Mouse (Mus musculus) stomach, postnatal 0 days (tissue): ENCODE results near the gene Ubash3a. TPM values are rescaled to one million over a fixed set of nuclear protein-coding genes. Genes with fewer than 3 reads are reported as not detected.
A peak's percentile ranks its signal among the peaks of the same experiment; 100 is the strongest.

Experiments
- ATAC-seq: fragments of 200-750 bp; cut with Nextera tagmentation; 2 replicates; pipeline ENCODE4 v1.8.0; 2017; ENCODE audit not compliant: low FRiP score, low TSS enrichment
- DNase-seq: peaks from one replicate; pipeline ENCODE4 v3.0.0-alpha.2; 2016; ENCODE audit warnings: low spot score
- H3K27ac ChIP-seq: fragments of 300-500 bp; sonication (generic); replicated peaks from 2 replicates; pipeline ENCODE4 v1.5.1; 2014; ENCODE audit warnings: mild to moderate bottlenecking, control low read depth
- H3K27me3 ChIP-seq: fragments of 300-500 bp; sonication (generic); 2 replicates; pipeline ENCODE4 v1.6.1; 2014; ENCODE audit warnings: low read length; ENCODE audit not compliant: control insufficient read depth, insufficient read depth
- H3K36me3 ChIP-seq: fragments of 300-500 bp; sonication (generic); 2 replicates; pipeline ENCODE4 v1.6.1; 2014; ENCODE audit warnings: low read length, mixed read lengths; ENCODE audit not compliant: control insufficient read depth, insufficient read depth
- H3K4me1 ChIP-seq: fragments of 300-500 bp; sonication (generic); replicated peaks from 2 replicates; pipeline ENCODE4 v1.6.1; 2014; ENCODE audit warnings: antibody characterized with exemption; ENCODE audit not compliant: control insufficient read depth, insufficient read depth
- H3K4me2 ChIP-seq: fragments of 300-500 bp; sonication (generic); replicated peaks from 2 replicates; pipeline ENCODE4 v1.6.1; 2014; ENCODE audit warnings: low read depth, mild to moderate bottlenecking, control low read depth, moderate library complexity
- H3K4me3 ChIP-seq: fragments of 300-500 bp; sonication (generic); 2 replicates; pipeline ENCODE4 v1.5.1; 2014; ENCODE audit warnings: low read depth, low read length, control low read depth
- H3K9ac ChIP-seq: fragments of 300-500 bp; sonication (generic); 2 replicates; pipeline ENCODE4 v1.6.1; 2014; ENCODE audit warnings: mild to moderate bottlenecking, low read length, control low read depth, mixed read lengths
- H3K9me3 ChIP-seq: fragments of 300-500 bp; sonication (generic); 2 replicates; pipeline ENCODE4 v1.6.1; 2016; ENCODE audit warnings: low read length; ENCODE audit not compliant: control insufficient read depth
- CTCF ChIP-seq: IDR thresholded peaks from 2 replicates; pipeline ENCODE4 v1.5.1; 2016; ENCODE audit warnings: antibody characterized with exemption, low read depth, mild to moderate bottlenecking, moderate library complexity
- EP300 ChIP-seq: optimal IDR thresholded peaks from 2 replicates; pipeline ENCODE3; 2016; ENCODE audit warnings: antibody characterized with exemption
- WGBS: fragments of 180-500 bp; shearing (Covaris S2); extraction: QIAGEN DNeasy Blood & Tissue Kit; methylation state at CpG from one replicate; pipeline ENCODE4 v1.1.7; 2014; 5-methylcytosine and 5-hydroxymethylcytosine counted together
- polyA plus RNA-seq: library from polyadenylated mRNA; unstranded; fragments of >200 nt; fragmentation: Nextera tagmentation; extraction: Ambion mirVana; gene quantifications from 2 replicates; pipeline ENCODE4 v1.2.1, GENCODE M21; 2015

The Ubash3a gene
- polyA plus RNA-seq, 1 experiment from 2014 or later = 0.13 TPM

GRCm38 (mm10) chr17:31253951-31254350 is 46.3 kb downstream of the Ubash3a start:
- H3K4me3 ChIP-seq = no peak overlapping the region
- no peaks in the 10 kb centered on the region for H3K4me1 ChIP-seq
- H3K27ac ChIP-seq = no peak overlapping the region
- H3K36me3 ChIP-seq = no peaks in the 10 kb centered on the region
- H3K9me3 ChIP-seq = no peaks in the 10 kb centered on the region
- H3K27me3 ChIP-seq = no peaks in the 10 kb centered on the region
- 56% methylated on average over 5 of the region's 5 CpGs for WGBS
- ATAC-seq (no peak), DNase-seq (no peak)
- H3K9ac ChIP-seq = no peak overlapping the region
- H3K4me2 ChIP-seq = no peak overlapping the region
- no peak for TF ChIP-seq CTCF
- TF ChIP-seq EP300 = no peak

DNA sequence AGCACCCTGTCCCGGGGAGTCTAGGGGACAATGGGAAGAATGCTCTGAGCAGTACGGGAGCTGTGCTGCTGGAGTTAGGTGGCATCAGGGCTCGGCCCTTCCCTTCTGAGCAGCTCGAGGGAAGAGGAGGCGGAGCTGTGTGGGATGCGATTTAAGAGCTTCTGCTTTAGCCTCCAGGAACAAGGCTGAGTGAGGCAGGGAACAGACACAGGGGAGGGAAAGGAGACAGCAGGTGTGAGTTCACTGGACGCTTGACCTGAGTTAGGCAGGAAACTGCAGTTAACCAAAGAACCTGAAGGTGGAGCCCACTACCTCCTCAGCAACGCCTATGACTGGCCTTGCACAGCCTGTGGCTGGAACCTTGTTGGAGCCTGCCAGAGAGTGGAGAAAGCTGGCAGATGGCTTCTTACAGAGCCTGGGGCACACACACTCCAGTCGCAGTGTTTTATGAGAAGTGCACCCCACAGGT is 46.8 kb downstream of the Ubash3a start:
- no peak overlapping the region for H3K4me2 ChIP-seq
- no peaks in the 10 kb centered on the region for H3K4me1 ChIP-seq
- peak; percentile 76 for ATAC-seq

GRCm38 (mm10) chr17:31257149-31257548 is 49.5 kb downstream of the Ubash3a start:
- no peak overlapping the region for H3K27ac ChIP-seq
- H3K4me1 ChIP-seq = no peaks in the 10 kb centered on the region
- no peaks in the 10 kb centered on the region for H3K27me3 ChIP-seq
- no peak for TF ChIP-seq EP300
- peak; percentile 26 for TF ChIP-seq CTCF
- ATAC-seq (no peak), DNase-seq (no peak)
- no peaks in the 10 kb centered on the region for H3K9me3 ChIP-seq
- no peak overlapping the region for H3K9ac ChIP-seq
- 84% methylated on average over 1 of the region's 1 CpGs for WGBS
- no peak overlapping the region for H3K4me2 ChIP-seq
- H3K4me3 ChIP-seq = no peak overlapping the region
- H3K36me3 ChIP-seq = no peaks in the 10 kb centered on the region

More for the DNA sequence above, 46.8 kb downstream of the Ubash3a start:
- peak; percentile 77 for DNase-seq
- WGBS = 13% methylated on average over 6 of the region's 9 CpGs
- Histone ChIP-seq H3K27me3 (no peaks in the 10 kb centered on the region), H3K27ac (no peak overlapping the region), H3K9ac (no peak overlapping the region), H3K36me3 (no peaks in the 10 kb centered on the region), H3K9me3 (no peaks in the 10 kb centered on the region), H3K4me3 (no peak overlapping the region)
- TF ChIP-seq EP300 (no peak), CTCF (peak; percentile 90)

DNA sequence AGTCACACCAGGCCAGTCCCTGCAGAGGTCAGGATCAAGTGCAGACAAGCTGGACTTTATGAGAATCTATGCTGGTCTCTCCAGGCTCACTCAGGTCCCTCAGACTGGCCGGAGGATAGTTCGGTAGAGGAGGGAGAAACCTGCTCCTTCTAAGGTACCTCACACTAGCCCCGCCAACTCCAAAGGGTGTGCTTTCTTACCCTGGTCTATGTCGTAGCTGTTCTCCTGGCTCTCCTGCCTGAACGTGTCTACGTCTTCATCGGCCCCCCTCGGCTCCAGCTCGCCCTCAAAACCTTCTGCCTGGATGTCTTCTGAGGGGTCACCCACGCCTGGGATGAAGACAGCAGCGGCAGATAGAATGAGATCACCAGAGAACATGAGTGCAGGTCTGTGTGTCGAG is 50.2 kb downstream of the Ubash3a start:
- Histone ChIP-seq H3K4me3 (no peak overlapping the region), H3K27me3 (no peaks in the 10 kb centered on the region), H3K4me2 (no peak overlapping the region), H3K9ac (no peak overlapping the region), H3K36me3 (no peaks in the 10 kb centered on the region), H3K9me3 (no peaks in the 10 kb centered on the region), H3K27ac (no peak overlapping the region), H3K4me1 (no peaks in the 10 kb centered on the region)
- DNase-seq (no peak), ATAC-seq (no peak)
- WGBS = 90% methylated on average over 12 of the region's 12 CpGs
- TF ChIP-seq CTCF (no peak), EP300 (no peak)

- Histone ChIP-seq H3K27ac (no peak overlapping the region), H3K36me3 (no peaks in the 10 kb centered on the region), H3K27me3 (no peaks in the 10 kb centered on the region), H3K9me3 (no peaks in the 10 kb centered on the region), H3K4me1 (no peaks in the 10 kb centered on the region), H3K4me2 (no peak overlapping the region), H3K9ac (no peak overlapping the region), H3K4me3 (no peak overlapping the region)
- no peak for ATAC-seq
- 85% methylated on average over 9 of the region's 9 CpGs for WGBS
- TF ChIP-seq EP300 = no peak
- TF ChIP-seq CTCF = no peak
- no peak for DNase-seq
Observed at GRCm38 (mm10) chr17:31258310-31258865, 50.7 kb downstream of the Ubash3a start.

DNA sequence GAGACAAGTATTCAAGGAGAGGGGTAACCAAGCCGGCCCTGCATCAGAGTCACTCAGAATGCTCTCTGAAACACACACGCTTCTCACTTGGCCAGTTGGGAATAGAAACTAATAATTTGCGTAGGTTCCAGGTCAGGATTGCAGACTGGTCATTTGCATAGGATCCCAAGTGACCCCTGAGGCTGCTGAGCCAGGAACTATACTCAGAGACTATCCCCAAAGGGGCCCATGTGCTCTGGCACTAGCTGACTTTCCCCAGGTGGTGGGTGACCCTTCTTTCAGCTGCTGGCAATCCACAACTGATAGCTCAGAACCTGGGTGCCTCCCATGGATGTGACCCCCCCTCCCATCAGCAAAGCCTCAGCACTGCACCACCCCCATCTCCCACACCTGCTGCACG is 51.5 kb downstream of the Ubash3a start:
- ATAC-seq = no peak
- Histone ChIP-seq H3K4me1 (no peaks in the 10 kb centered on the region), H3K36me3 (no peaks in the 10 kb centered on the region), H3K27ac (no peak overlapping the region), H3K9me3 (no peaks in the 10 kb centered on the region), H3K9ac (no peak overlapping the region), H3K4me3 (no peak overlapping the region), H3K4me2 (no peak overlapping the region), H3K27me3 (no peaks in the 10 kb centered on the region)
- no peak for DNase-seq
- TF ChIP-seq CTCF (no peak), EP300 (no peak)
- WGBS = 84% methylated on average over 4 of the region's 4 CpGs
